Mouse (Mus musculus): ENCODE measurements around the gene H2-Ke6.

DNA sequence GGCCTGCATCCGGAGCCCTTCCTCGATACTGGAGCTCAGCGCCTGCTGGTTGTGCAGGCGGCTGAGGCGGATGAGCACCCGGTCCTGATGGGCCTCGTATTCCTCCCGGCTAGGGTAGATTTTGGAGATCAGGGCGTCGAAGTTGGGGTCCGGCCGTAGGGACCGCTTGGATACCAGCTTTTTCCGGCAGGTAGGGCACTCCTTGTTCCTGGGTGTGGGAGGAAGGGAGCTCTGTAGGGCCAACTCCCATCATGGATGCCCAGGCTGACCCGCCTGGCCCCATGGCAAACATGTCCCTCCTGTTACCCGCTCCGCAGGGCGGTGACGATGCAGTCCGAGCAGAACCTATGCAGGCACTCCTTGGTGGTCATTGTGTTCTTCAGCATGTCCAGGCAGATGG lies 4.9 kb downstream of the H2-Ke6 start:
- TF ChIP-seq CTCF (conservative IDR thresholded peaks at IDR 0.05 in 1 of 2, IDR thresholded peaks at IDR 0.05 in 1 of 2; ENCODE audit: low read depth in 2 of 2, low read length in 2 of 2) (no peak), POLR2A (IDR thresholded peaks at IDR 0.05; ENCODE audit: low read depth, low read length) (no peak), MAZ (IDR thresholded peaks at IDR 0.05; ENCODE audit: low read depth, low read length) (no peak), SIN3A (IDR thresholded peaks at IDR 0.05; ENCODE audit: low read length) (no peak), USF1 (IDR thresholded peaks at IDR 0.05; ENCODE audit: low read depth, low read length) (no peak), MXI1 (IDR thresholded peaks at IDR 0.05; ENCODE audit: low read depth, low read length) (no peak), UBTF (IDR thresholded peaks at IDR 0.05; ENCODE audit: low read depth, low read length) (no peak), BHLHE40 (IDR thresholded peaks at IDR 0.05; ENCODE audit: low read depth, low read length) (no peak), CHD1 (IDR thresholded peaks at IDR 0.05; ENCODE audit: low read depth, low read length) (no peak), EP300 (IDR thresholded peaks at IDR 0.05; ENCODE audit: low read length) (no peak), E2F4 (IDR thresholded peaks at IDR 0.05; ENCODE audit: insufficient replicate concordance, low read depth, low read length) (no peak), RCOR1 (conservative IDR thresholded peaks at IDR 0.05; ENCODE audit: low read depth, low read length) (no peak)
